Mouse (Mus musculus) cerebellum, postnatal 14 days (tissue): Measurements from ENCODE around the gene Psmg4.

ENCODE experiments used
- DNase-seq, 2 experiments: peaks; one replicate each; pipeline ENCODE4 v3.0.0; 2021; ENCODE audit warnings: mixed read lengths in 2 of 2

Gene Psmg4

DNA sequence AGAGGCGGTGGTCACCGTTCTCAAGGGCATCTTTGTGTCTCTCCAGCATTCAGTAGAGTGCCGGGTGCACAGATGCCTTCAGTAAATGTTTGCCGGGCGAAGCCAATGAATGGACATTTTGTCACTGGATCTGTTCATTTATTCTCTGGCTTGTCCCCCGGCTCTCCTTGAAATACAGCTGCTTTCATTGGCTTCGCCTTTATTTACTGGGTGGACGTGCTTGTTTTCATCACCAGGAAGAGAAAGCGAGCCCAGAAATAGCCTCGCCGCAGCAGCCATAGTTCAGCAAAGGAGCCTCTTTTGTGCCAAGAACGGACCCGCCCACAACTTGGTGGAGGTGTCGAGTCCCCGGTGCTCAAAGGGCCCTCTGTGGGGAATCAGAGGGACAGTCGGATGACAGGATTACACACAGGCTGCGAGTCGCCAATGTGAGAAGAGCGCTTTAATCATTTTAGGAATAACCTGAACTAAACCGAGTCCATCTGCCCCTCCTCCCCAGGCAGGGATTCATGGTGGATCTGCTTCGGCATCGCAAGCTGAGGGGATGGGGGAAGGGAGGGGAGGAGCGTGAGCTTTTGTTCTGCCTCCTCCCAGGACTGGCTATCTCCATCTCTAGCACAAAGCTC lies 13.9 kb upstream of the Psmg4 start:
- peak; percentile 88 to 89 for DNase-seq

DNA sequence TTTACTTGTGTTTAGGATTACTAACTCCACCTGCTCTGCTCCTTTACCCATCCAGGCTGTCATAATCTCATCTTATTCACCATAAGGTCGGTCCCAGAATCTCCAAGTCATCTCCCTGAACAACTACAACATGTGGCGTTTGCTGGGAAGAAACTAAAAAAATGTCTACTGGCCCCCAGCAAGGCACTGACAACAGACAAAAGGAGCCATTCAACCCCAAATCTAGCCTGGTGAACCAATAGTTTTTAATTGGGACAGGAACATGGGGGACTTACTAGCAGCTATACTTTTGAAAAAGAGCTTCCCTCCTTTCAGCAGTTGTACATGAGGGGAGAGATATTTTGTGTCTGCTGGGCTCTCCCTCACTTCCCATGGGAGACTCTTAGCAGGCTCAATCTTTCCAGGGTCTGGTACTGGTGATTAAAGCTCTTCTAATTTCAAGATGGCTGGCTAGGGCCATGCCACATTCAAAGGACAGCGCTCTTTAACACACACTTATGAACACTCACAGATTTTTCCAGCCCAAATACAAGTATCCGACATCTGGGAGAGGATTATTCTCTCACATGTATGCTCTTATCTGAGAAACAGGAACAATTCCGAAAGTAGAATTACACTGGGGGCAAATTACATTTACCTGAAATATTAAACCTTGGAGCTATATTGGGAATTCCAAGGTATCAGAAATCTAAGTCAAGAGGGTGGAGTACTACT lies 13.1 kb upstream of the Psmg4 start:
- peak in 1 of 2 experiments; percentile 15 for DNase-seq

DNA sequence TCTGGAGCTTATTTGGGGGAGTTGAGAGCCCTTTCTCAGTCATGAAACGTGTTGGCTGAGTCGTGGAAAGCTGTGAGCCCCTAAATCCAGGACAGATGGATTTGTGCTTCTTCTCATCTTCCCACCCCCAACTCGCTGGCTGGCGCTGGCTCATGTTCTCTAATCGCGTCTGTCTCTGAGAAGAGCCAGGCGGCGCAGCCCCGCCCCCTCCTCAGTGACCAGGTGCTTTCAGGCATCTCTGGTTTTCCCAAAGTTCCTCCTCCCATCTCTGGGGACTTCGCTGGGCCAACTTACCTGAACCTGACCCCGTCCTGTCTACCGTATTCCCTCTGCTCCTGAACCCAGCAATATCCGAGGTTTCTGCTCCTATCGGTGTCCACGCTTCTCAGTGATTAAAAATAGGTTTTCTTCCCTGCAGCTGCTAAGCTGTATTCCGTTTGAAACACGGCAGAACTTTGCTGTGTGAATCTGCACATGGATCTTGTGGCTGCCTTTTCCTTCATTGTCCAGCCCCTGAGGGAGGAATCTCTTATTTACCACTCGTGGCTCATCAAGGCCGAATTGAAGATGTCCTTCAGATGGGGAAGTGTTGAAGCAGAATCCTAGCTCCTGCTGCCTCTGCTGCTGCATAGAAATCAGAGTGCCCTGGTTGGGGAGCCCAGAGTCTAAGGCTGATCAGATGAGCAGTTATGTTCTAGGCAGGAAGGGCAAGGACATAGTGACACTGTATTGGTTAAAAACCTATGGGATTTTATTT lies 12.3 kb upstream of the Psmg4 start:
- DNase-seq, result peak; percentile 85 to 92

DNA sequence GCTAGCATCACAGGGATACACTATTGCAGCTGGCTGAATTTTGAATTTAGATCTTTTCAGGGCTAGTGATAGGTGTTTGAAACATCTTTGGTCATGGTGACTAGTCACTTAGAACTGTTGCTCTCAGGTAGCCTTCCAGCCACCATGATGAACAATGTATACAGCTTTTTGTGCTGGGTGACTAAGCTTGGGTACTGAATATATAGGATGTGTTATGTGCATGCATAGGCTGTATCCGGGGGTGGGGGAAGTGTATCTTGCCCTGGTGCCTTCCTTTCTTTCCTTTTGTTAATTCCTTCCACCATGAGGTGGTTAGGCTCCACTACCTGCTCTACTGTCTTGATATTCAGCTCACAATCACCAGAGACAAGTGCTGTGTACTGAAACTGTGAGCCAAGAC lies 11.3 kb upstream of the Psmg4 start:
- no peak for DNase-seq

DNA sequence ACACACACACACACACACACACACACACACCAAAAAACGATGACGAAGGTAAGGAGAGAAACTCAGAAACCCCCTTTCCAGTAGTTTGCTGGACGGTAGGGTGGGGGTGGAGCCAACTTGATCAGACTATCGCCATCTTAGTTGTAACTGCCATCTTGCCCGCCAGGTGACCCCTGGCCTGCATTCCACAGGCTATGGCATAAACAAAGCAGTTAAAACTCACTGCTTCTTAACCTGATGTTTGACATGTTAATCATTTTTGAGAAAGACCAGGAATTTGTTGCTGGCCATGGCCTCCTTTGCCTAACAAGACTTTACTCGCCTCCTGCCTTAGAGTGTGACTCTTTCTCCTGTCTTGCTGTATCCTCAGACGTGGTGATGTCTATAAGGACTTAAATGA lies 10.1 kb upstream of the Psmg4 start:
- no peak for DNase-seq

DNA sequence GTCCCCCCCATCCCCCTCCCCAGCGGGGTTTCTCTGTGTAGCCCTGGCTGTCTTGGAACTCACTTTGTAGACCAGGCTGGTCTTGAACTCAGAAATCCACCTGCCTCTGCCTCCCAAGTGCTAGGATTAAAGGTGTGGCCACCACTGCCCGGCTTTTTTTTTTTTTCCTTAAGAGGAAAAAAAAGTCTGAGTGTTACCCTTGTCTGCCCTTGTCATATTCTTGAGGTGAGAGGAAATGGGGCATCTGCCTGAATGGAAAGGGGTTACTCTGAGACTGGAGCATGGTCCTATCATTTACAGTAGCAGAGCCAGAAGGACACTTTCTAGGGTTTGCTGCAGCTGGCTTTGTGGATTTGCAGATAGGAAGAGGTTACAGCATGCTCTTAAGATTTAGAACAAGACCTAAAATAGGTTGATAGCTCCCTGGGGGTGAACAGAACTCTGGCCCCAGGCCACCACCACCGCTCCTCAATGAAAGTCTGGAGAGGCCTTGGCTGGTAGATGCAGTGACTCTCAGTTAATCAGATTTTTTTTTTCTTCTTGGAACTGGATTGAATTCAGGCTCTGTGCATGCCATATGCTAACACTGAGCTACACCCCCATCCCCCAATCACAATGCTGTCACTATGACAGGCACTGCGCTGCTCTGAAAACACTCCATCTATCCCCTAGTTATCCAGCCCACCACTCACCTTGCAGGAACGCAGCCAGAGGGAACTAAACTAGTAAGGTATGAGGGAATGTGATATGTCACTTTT lies 9.3 kb upstream of the Psmg4 start:
- peak; percentile 72 to 80 for DNase-seq

DNA sequence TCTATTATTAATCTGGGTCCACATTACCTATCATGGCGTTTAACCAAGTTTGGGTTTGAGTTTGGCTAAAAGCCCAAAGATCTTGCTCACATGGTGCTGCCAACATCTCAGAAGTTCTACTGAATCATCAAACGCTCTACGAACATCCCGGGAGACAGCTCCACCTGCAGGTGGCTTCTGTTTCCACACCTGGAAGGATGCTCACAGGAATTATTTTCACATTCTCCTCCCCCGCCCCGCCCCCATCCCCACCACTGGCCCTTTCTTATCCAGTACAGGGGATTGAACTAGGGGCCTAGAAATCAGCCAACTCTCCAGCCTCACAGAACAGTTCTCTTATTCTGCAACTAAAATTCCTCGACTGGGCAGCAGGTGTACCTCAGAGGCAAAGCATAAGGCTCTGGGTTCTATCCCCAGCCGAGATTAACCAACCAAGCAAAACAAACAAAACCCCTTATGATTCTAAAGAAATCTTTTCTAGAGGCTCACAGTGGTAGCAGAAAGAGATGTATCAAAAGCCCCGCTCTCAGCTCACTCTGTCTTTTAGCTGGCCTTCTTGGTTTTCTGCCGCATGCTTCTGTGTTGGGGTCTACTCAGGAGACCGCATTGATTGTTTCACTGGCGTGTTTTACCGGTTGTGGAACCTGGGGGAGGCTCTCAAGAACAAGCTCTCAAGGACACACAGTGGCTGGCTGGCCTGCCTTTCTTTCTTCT lies 8.4 kb upstream of the Psmg4 start:
- DNase-seq, result peak; percentile 88 to 92

DNA sequence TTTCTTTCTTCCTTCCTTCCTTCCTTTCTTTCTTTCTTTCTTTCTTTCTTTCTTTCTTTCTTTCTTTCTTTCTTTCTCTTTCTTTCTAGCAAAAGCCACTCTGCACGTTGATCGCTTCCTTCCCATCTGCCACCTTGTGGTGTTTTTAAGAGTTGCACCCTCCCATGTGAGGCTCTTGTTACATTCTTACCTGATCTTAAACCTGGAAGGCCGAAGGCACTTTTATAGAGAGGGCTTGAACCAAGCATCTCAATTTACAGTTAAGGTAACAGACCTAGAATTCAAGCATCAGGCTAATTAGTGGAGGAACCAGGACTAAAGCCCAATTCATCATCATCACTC lies 7.9 kb upstream of the Psmg4 start:
- peak; percentile 90 to 91 for DNase-seq

DNA sequence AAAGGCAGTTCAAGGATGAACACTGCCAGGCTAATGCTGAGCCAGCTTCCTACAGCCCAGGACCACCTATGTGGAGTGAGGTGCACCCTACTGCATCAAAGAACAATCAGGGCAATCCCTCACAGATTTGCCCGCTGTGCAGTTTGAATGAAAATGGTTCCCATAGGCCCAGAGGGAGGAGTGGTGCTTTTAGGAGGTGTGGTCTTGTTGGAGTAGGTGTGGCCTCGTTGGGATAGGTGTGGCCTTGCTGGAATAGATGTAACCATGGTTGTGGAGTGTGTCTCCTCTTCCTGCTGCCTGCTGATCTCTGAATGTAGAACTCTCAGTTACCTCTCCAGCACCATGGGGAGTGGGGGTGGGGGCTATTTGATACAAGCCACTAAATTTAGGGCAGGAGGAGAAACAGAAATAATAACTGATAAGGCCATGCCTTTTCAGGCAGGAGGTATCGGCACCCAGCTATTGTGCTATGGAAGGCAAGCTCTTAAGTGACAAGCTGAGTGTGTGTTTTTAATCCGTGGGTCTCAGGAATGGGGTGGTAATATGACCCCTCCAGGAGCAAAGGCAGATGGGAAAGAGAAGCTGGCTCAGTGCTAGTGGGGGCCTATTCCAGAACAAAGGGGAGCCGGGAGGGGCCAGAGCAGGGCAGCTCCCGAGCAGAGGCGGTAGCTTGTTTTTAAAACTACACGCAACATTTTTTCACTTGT lies 6.5 kb upstream of the Psmg4 start:
- peak in 1 of 2 experiments; percentile 31 for DNase-seq

DNA sequence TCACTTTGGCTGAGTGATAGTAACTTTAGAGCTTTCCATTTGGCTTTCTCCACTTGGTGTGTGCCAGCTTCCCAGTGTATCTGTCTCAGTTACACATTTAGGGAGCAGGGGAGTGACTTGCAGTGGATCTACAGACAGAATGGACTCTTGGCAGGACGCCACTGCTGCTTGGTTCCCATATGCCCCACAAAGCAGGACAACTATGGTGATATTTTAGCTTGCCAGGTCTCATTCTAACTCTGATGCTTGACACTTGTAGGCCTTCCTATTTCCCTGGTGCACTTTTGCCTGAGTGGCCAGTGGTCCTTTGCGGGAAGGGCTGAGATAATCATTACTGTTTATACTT lies 6.0 kb upstream of the Psmg4 start:
- DNase-seq, result peak; percentile 81 to 82

DNA sequence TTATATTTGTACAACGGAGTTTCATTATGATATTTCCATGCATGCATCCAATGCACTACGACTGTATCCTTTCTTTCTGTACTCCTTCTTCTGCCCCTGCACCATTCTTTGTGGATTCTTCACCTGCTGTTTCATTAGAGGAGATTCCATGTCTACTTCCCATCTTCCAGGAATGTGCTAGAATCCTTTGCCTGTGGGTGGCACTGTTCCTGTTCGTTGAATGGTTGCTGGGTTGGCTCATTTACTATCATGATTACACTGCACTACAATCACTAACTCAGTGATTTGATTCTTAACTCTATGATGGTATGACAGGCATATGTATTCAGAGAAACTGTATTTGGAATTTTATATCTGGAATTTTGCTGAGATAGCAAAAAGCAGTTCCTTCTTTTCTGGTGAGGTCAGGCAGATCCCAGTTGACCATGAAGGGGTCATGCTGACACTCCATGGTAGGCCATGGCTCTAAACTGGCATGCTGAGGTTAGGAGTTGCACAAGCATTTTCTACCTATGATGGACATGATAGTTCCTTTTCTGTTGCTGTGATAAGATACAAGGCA lies 5.1 kb upstream of the Psmg4 start:
- DNase-seq, result no peak

DNA sequence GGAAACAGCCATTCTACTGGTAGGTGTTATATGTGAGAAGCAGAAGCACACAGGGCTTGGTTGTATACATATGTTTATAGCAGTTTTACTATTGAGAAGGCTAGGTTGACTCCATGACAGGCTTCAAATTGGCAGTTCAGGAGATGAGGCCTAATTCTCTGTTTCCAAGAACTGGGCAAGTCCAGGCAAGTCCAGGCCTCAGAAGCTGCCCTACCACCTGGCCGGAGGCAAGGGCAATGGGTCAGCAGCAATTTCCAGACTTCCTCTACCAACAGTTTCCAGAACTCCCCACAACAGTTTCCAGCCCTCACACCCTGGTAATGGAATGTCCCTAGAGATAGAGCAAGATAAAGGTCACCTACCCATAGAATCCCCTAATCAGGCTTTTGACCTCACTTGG lies 2.8 kb upstream of the Psmg4 start:
- no peak for DNase-seq

DNA sequence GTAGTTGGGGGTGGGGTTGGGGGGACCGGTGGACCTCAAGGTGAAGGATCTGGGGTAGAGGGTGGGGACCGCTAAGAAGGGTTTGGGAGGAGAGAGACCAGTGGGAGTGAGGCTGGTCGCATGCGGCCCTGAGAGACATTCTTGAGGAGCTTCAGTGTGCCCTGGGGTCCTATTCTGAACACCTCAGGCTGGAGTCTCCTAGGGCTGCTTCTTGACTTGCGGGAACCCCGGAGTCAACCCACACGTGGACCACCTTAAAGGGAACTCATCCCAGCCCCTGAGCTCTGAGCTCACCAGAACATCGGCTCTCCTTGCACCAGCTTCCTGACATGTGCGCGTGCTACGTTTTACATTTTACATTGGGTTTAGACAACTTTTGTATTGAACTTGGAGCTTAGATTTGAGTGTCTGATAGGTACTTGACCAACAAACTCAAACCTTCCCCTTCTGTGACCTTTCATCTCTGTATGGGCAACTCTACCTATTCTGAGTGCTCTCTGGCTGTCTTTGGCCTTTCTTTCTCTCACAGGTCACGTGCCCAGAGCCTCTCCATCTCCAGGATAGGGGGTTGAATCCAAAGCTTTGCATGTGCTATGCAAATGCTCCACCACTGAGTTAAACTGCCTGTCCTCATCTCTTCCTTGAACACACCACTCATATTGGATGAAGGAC lies 676 bp downstream of the Psmg4 start:
- DNase-seq, result peak in 1 of 2 experiments; percentile 20

DNA sequence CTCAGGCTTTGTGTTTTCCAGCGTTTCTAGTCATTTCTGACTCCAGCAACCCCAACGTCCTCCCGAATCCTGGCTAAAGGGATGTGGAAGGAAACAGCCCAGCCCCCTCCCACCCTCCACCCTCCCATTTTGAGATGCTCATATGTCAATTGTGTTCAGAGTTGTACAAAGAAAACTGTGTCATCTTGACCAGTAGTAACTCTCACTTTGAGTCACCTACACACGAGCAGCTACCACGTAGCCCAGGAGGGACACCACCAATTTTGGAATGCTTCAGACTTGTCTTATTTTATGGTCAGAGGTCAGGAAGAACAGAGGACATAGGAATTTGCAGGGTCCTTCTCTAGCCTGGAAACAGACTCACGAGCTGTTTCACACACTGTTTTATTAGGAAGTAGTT lies 11.3 kb downstream of the Psmg4 start:
- no peak for DNase-seq

DNA sequence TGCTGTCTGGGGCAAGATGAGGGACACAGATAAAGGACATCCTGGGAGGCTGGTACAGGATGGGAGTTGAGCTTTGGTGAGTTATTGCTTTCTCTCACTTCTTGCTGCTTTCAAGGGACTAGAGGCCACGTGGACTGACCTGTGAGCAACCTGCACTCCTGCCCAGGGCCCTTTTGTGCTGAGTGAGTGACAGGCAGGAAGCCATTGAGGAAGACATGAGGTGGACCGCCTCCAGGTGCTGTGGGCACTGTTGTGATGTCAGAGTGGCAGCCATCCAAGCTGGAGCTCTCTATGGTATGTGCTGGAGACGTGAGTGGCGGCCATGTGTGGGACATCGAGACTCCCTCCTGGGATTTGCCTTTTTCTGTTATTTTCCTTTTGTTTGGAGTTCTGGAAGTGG lies 18.9 kb downstream of the Psmg4 start:
- DNase-seq, result no peak

DNA sequence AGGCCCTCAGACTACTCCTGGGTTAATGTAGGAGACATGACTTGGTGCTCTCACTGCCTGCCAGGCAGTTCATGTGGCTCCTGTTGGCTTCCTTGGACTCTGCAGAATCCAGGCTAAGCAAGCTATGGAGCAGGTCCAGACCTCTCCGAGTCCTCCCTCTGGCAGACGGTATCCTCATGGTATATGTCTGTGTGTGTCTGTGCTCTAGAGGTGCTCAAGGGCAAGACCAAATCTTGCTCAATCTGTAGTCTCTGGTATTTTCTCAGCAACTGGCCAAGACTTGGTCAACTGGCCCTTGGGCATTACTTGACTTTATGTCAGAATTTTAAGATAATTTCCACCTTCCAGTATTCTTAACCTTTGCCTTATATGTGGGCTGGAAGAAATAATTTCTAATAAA lies 22.6 kb downstream of the Psmg4 start:
- DNase-seq, result no peak

DNA sequence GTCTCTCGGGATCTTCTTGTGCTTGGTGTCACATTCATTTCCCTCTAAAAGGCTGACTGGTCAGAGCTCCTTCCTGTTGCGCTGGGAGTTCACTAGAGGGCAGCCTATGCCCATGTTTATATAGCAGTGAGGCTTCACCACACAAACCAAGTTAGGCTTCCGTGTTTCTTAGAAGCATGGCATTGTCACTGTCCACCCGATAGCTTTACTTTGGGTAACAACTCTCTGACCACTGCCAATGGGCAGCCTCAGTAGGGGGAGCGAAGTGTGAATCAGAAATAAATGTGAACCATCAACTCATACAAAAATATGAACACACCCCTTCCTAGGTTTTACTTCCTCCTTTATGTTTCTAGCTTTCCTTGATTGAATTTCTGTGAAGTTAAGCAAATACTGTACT lies 24.8 kb downstream of the Psmg4 start:
- DNase-seq, result peak; percentile 80 to 85

DNA sequence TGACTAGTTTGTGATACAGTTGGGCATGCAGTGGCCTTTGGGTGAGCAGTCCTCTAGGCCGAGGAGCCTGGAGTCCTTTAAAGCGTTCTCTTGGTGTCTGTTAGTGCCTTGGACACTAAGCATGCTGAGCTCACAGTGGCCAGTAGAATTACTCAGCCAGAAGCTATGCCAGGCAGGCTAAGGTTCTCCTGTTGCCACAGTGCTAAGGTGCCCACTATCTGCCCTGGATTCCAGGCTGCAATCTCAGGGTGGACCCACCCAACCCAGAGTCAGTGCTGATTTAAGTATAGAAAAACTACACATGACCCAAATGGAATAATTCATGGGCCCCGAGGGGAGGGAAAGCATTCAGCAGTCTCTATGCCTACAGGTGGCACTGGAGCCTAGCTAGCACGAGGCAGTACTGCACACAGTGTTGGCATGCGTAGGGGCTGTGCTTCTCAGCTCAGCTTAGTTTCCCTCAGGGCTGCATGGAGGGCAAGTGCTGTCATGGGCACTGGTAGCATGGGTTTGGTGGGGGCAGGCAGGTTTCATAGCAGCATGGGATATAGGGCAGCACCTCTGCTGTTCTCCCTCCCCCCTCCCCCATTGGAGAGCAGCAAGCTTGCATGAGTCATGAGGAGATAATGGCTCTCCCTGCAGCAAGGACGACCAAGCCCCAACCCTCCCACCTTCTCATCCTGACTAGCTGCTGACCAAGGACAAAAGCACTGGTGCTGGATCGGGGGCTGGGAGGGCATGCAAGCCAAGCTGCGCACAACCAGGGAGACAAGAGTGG lies 29.8 kb downstream of the Psmg4 start:
- DNase-seq, result no peak

DNA sequence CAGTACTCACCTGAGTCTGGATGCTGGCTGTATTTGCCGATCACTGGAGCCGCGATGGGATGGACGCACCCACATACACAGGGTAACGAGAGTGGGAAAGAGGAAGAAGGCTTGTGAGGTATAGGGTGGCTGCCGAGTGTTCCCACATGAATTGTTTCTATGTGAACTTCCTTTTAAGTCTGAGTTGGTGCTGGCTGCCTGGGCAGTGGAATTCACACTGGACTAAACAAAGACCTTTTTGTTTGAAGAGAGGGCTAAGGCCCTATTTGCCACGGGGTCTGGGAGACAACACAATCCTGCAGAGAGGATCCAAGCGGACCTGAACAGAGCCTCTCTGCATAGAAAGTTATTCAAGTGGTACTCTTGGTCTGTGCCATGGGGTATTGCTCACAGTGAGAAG lies 30.6 kb downstream of the Psmg4 start:
- no peak for DNase-seq

DNA sequence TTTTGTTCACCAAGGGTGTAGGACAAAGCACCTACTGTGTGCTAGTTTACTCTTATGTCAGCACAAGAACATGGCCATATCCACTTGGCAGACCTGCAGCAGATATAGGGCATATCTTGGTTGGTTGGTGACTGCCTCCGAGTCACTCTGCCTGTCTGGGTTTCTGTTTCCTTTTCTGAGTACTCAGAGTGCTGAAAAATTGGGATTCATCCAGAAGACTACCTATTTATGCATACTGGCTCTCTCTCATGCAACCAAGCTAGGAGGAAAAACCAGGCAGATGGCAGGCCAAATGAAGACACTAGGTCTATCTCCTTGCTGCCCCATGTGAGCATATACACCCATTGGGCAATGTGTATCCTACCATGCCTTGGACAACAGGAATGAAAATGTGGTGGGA lies 32.9 kb downstream of the Psmg4 start:
- no peak for DNase-seq
